Comparison of ENCODE assay signal across 7 mouse cellular contexts in the genomic region with DNA sequence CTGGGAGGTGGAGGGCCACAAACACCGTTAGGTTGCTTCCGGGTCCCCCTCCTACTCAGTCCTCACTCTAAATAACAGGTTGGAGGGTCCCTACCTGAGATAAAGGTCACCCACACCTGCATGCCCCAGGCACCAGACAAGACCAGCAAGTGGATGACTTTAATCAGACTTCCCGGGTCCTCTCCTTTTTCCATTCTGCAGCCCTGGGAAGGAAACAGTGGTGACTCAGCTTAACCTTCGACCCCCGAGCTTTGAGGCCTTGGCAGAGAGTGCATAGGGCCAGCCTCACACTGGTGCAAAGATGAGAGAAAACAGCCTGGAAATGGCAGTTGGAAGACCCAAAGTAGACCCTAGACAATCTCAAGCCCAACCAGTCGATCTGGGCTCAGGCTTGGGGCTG. TPM values are rescaled to one million over a fixed set of nuclear protein-coding genes. Genes with fewer than 3 reads are reported as not detected.
DNase-seq lines count a peak whose midpoint lies in the region; ATAC-seq and TF ChIP-seq lines count a peak whose summit lies in the region.

No protein-coding gene starts in this region.

- no peak for TF ChIP-seq EP300 in stomach, postnatal 0 days (optimal IDR thresholded peaks at IDR 0.05)

- peaks cover 13% of the 10 kb centered on the region for H3K4me1 ChIP-seq in embryonic facial prominence, embryonic 12.5 days
- H3K4me1 ChIP-seq in intestine, embryonic 16.5 days (ENCODE audit: control insufficient read depth, insufficient read depth, low read length): peaks cover 8% of the 10 kb centered on the region
- H3K4me1 ChIP-seq in stomach, postnatal 0 days (replicated peaks; ENCODE audit: control insufficient read depth, insufficient read depth): 0 out of 2 replicates have a peak, but pooled peaks cover 6% of the 10 kb centered on the region

- H3K9ac ChIP-seq in embryonic facial prominence, embryonic 12.5 days: peak overlapping the region; percentile 55; the same call in 1 of the 2 replicates
- H3K9ac ChIP-seq in intestine, embryonic 16.5 days (ENCODE audit: low read depth, low read length): no peak overlapping the region
- H3K9ac ChIP-seq in stomach, postnatal 0 days (ENCODE audit: low read length): peak overlapping the region; percentile 23; the same call in 1 of the 2 replicates

- H3K27ac ChIP-seq in embryonic facial prominence, embryonic 12.5 days: no peak overlapping the region
- H3K27ac ChIP-seq in intestine, embryonic 16.5 days (ENCODE audit: low read length): peak overlapping the region; percentile 67; the same call in 1 of the 2 replicates
- peak overlapping the region; percentile 79; the same call in 1 of the 2 replicates for H3K27ac ChIP-seq in stomach, postnatal 0 days (replicated peaks)

- WGBS in embryonic facial prominence, embryonic 12.5 days: 75% methylated on average over 6 of the region's 6 CpGs
- 65% methylated on average over 6 of the region's 6 CpGs for WGBS in intestine, embryonic 16.5 days
- WGBS in stomach, postnatal 0 days: 60% methylated on average over 6 of the region's 6 CpGs

- TF ChIP-seq CTCF in stomach, postnatal 0 days (IDR thresholded peaks at IDR 0.05; ENCODE audit: low read depth): no peak

- H3K4me3 ChIP-seq in embryonic facial prominence, embryonic 12.5 days: peak overlapping the region; percentile 53; the same call in 1 of the 2 replicates
- H3K4me3 ChIP-seq in intestine, embryonic 16.5 days (ENCODE audit: low read length): peak overlapping the region; percentile 67
- H3K4me3 ChIP-seq in stomach, postnatal 0 days (ENCODE audit: low read depth, low read length): peak overlapping the region; percentile 47

- H3K36me3 ChIP-seq in embryonic facial prominence, embryonic 12.5 days: peaks cover 5% of the 10 kb centered on the region; the same call in 1 of the 2 replicates
- peaks cover 3% of the 10 kb centered on the region; the same call in 1 of the 2 replicates for H3K36me3 ChIP-seq in intestine, embryonic 16.5 days (ENCODE audit: control insufficient read depth, insufficient read depth, low read length)
- no peaks in the 10 kb centered on the region for H3K36me3 ChIP-seq in stomach, postnatal 0 days (ENCODE audit: control insufficient read depth, insufficient read depth, low read length)

- H3K9me3 ChIP-seq in embryonic facial prominence, embryonic 12.5 days: no peaks in the 10 kb centered on the region
- H3K9me3 ChIP-seq in intestine, embryonic 16.5 days (ENCODE audit: control insufficient read depth, low read length): no peaks in the 10 kb centered on the region
- H3K9me3 ChIP-seq in stomach, postnatal 0 days (ENCODE audit: control insufficient read depth, low read length): no peaks in the 10 kb centered on the region

- H3K4me2 ChIP-seq in embryonic facial prominence, embryonic 12.5 days (replicated peaks): peak overlapping the region; percentile 60
- peak overlapping the region; percentile 48 for H3K4me2 ChIP-seq in intestine, embryonic 16.5 days (ENCODE audit: low read depth, low read length)
- H3K4me2 ChIP-seq in stomach, postnatal 0 days (replicated peaks; ENCODE audit: low read depth): peak overlapping the region; percentile 60

- no peak for ATAC-seq in embryonic facial prominence, embryonic 12.5 days (ENCODE audit: insufficient number of reproducible peaks, insufficient read depth, low FRiP score, low TSS enrichment)
- no peak for ATAC-seq in intestine, embryonic 16.5 days
- ATAC-seq in stomach, postnatal 0 days (ENCODE audit: low FRiP score, low TSS enrichment): no peak

- no peaks in the 10 kb centered on the region for H3K27me3 ChIP-seq in embryonic facial prominence, embryonic 12.5 days
- H3K27me3 ChIP-seq in intestine, embryonic 16.5 days (replicated peaks; ENCODE audit: control insufficient read depth, insufficient read depth, low read length): no peaks in the 10 kb centered on the region
- H3K27me3 ChIP-seq in stomach, postnatal 0 days (ENCODE audit: control insufficient read depth, insufficient read depth, low read length): no peaks in the 10 kb centered on the region

- peak; percentile 48 for DNase-seq in adipocyte (ENCODE audit: low spot score)
- peak; percentile 28 to 36 for DNase-seq in lung, adult 18-20 months
- peak; percentile 50 for DNase-seq in stomach, postnatal 0 days (ENCODE audit: low spot score)
- no peak for DNase-seq in spleen, adult 18-20 months
- no peak for DNase-seq in layer of hippocampus, postnatal 36 days

RNA-seq across cellular contexts. Expression of gene Ccdc159, which starts 1.1 kb away (rescaled TPM):
- 5.3 and 5.6 TPM in 2 replicates for polyA plus RNA-seq in embryonic facial prominence, embryonic 12.5 days (2016; fragmentation: Nextera tagmentation; extraction: Ambion mirVana)
- 2.6 and 3.5 TPM in 2 replicates for polyA plus RNA-seq in intestine, embryonic 16.5 days (2015; fragmentation: Nextera tagmentation; extraction: Ambion mirVana)
- 1.1 and 1.9 TPM in 2 replicates for polyA plus RNA-seq in stomach, postnatal 0 days (2015; fragmentation: Nextera tagmentation; extraction: Ambion mirVana)
- total RNA-seq in layer of hippocampus, postnatal 36 days (2021): 10 to 100 TPM; 19.3 to 21.2 TPM

RNA-seq across cellular contexts. Expression of gene Tmem205, which starts 1.2 kb away (rescaled TPM):
- 40.5 and 42.4 TPM in 2 replicates for polyA plus RNA-seq in embryonic facial prominence, embryonic 12.5 days (2016; fragmentation: Nextera tagmentation; extraction: Ambion mirVana)
- 93.9 and 97.0 TPM in 2 replicates for polyA plus RNA-seq in intestine, embryonic 16.5 days (2015; fragmentation: Nextera tagmentation; extraction: Ambion mirVana)
- polyA plus RNA-seq in stomach, postnatal 0 days (2015; fragmentation: Nextera tagmentation; extraction: Ambion mirVana): 95.0 and 95.7 TPM in 2 replicates
- total RNA-seq in layer of hippocampus, postnatal 36 days (2021): 10 to 100 TPM; 41.0 to 44.6 TPM

RNA-seq across cellular contexts. Expression of gene Rab3d, which starts 8.2 kb away (rescaled TPM):
- polyA plus RNA-seq in embryonic facial prominence, embryonic 12.5 days (2016; fragmentation: Nextera tagmentation; extraction: Ambion mirVana): 10.2 and 11.1 TPM in 2 replicates
- polyA plus RNA-seq in intestine, embryonic 16.5 days (2015; fragmentation: Nextera tagmentation; extraction: Ambion mirVana): 47.5 and 47.9 TPM in 2 replicates
- polyA plus RNA-seq in stomach, postnatal 0 days (2015; fragmentation: Nextera tagmentation; extraction: Ambion mirVana): 130 and 137 TPM in 2 replicates
- 10 to 100 TPM; 23.6 to 26.6 TPM for total RNA-seq in layer of hippocampus, postnatal 36 days (2021)

RNA-seq across cellular contexts. Expression of gene Plppr2, which starts 10.7 kb away (rescaled TPM):
- polyA plus RNA-seq in embryonic facial prominence, embryonic 12.5 days (2016; fragmentation: Nextera tagmentation; extraction: Ambion mirVana): 15.9 and 16.2 TPM in 2 replicates
- 5.2 and 6.2 TPM in 2 replicates for polyA plus RNA-seq in intestine, embryonic 16.5 days (2015; fragmentation: Nextera tagmentation; extraction: Ambion mirVana)
- polyA plus RNA-seq in stomach, postnatal 0 days (2015; fragmentation: Nextera tagmentation; extraction: Ambion mirVana): 2.7 and 4.1 TPM in 2 replicates
- total RNA-seq in layer of hippocampus, postnatal 36 days (2021): 100 to 1,000 TPM; 303 to 315 TPM

RNA-seq across cellular contexts. Expression of gene Swsap1, which starts 29.4 kb away (rescaled TPM):
- polyA plus RNA-seq in embryonic facial prominence, embryonic 12.5 days (2016; fragmentation: Nextera tagmentation; extraction: Ambion mirVana): 5.6 and 7.0 TPM in 2 replicates
- polyA plus RNA-seq in intestine, embryonic 16.5 days (2015; fragmentation: Nextera tagmentation; extraction: Ambion mirVana): 5.9 and 6.5 TPM in 2 replicates
- polyA plus RNA-seq in stomach, postnatal 0 days (2015; fragmentation: Nextera tagmentation; extraction: Ambion mirVana): 4.2 and 5.4 TPM in 2 replicates
- total RNA-seq in layer of hippocampus, postnatal 36 days (2021): 10 to 100 TPM; 14.7 to 15.9 TPM

Comparison
In these comparisons a context has a peak if more than half of its experiments do, and no peak if none do; other contexts are left out.
1. DNase-seq: peak in adipocyte (single experiment), lung, adult 18-20 months (2 of 2) and stomach, postnatal 0 days (single experiment); none in spleen, adult 18-20 months (0 of 2) and layer of hippocampus, postnatal 36 days (0 of 2).
2. Peak in every context shown above with its lines, with median percentiles within 50 percentile points of each other: H3K4me2 ChIP-seq and H3K4me3 ChIP-seq.